Mouse (Mus musculus): ENCODE data around the gene Golga4.

Golga4 gene

GRCm38 (mm10) chr9:118621691-118622090 is 115.6 kb downstream of the Golga4 start:
- in situ Hi-C loops (cut with MboI, MseI): no loop called here

- in situ Hi-C loops (cut with MboI, MseI): no loop called here
These were observed 116.5 kb downstream of the Golga4 start for GRCm38 (mm10) chr9:118622376-118623166.

- in situ Hi-C loops (cut with MboI, MseI): no loop called here
These were observed 117.4 kb downstream of the Golga4 start for GRCm38 (mm10) chr9:118623483-118623882.

- in situ Hi-C loops (cut with MboI, MseI): no loop called here
These were observed 118.1 kb downstream of the Golga4 start for GRCm38 (mm10) chr9:118624146-118624545.

- in situ Hi-C loops (cut with MboI, MseI): no loop called here
These were observed 123.8 kb downstream of the Golga4 start for GRCm38 (mm10) chr9:118629763-118630379.

Data from T-helper 1 cell (primary cell).